ENCODE assay signal across 10 mouse cellular contexts in genomic region chr4:70391760-70392372, GRCm38 (mm10). TPM values are rescaled to one million over a fixed set of nuclear protein-coding genes. Genes with fewer than 3 reads are reported as not detected.
DNase-seq lines count a peak whose midpoint lies in the region; ATAC-seq and TF ChIP-seq lines count a peak whose summit lies in the region.
"Had no signal": no experiment of that assay in that cellular context is flagged by ENCODE, and none has a peak within 500 bp of the region (broad histone marks: within the 10 kb centered on the region; RNA-seq: fewer than 3 reads in every experiment).

No protein-coding gene starts in this region.

- 0 out of 2 replicates have a peak, but pooled peaks cover 2% of the 10 kb centered on the region for H3K4me1 ChIP-seq in embryonic facial prominence, embryonic 14.5 days (ENCODE audit: control insufficient read depth, insufficient read depth, low read length)
- H3K4me1 ChIP-seq in embryonic facial prominence, embryonic 10.5 days = no peaks in the 10 kb centered on the region
- no peaks in the 10 kb centered on the region for H3K4me1 ChIP-seq in heart, postnatal 0 days (ENCODE audit: control insufficient read depth, insufficient read depth)
- H3K4me1 ChIP-seq: embryonic facial prominence, embryonic 13.5 days had no signal

- H3K4me3 ChIP-seq in embryonic facial prominence, embryonic 14.5 days (ENCODE audit: low read depth, low read length) = no peak overlapping the region
- H3K4me3 ChIP-seq in embryonic facial prominence, embryonic 10.5 days = no peak overlapping the region
- no peak overlapping the region for H3K4me3 ChIP-seq in left cerebral cortex, adult 2 months
- H3K4me3 ChIP-seq in heart, postnatal 0 days (ENCODE audit: low read depth, low read length) = no peak overlapping the region
- H3K4me3 ChIP-seq: embryonic facial prominence, embryonic 13.5 days had no signal

- H3K9ac ChIP-seq in embryonic facial prominence, embryonic 14.5 days (ENCODE audit: low read depth, low read length) = no peak overlapping the region
- no peak overlapping the region for H3K9ac ChIP-seq in heart, postnatal 0 days (replicated peaks; ENCODE audit: low read depth, low read length)
- H3K9ac ChIP-seq: embryonic facial prominence, embryonic 13.5 days had no signal

- H3K9me3 ChIP-seq in embryonic facial prominence, embryonic 14.5 days (ENCODE audit: control insufficient read depth, low read length) = no peaks in the 10 kb centered on the region
- H3K9me3 ChIP-seq in embryonic facial prominence, embryonic 10.5 days = no peaks in the 10 kb centered on the region
- H3K9me3 ChIP-seq in heart, postnatal 0 days (replicated peaks; ENCODE audit: control insufficient read depth, low read length) = no peaks in the 10 kb centered on the region
- H3K9me3 ChIP-seq: embryonic facial prominence, embryonic 13.5 days had no signal

- DNase-seq in embryonic facial prominence, embryonic 14.5 days (ENCODE audit: low spot score) = peak; percentile 50
- DNase-seq in embryonic facial prominence, embryonic 10.5 days (ENCODE audit: low spot score) = no peak
- DNase-seq in left cerebral cortex, adult 2 months (ENCODE audit: extremely low spot score in 1 of 2, low spot score in 2 of 2) = no peak
- DNase-seq in left cerebral cortex, adult 11 months (ENCODE audit: low spot score) = no peak
- DNase-seq in heart, postnatal 0 days (ENCODE audit: low spot score) = peak; percentile 14
- DNase-seq in skeletal muscle tissue, adult 2 months (ENCODE audit: low read depth, low spot score) = peak; percentile 76
- DNase-seq in kidney, adult 9 months = no peak
- DNase-seq: thymus, postnatal 25 days had no signal

- H3K27ac ChIP-seq in embryonic facial prominence, embryonic 14.5 days (replicated peaks; ENCODE audit: low read depth, low read length) = peak overlapping the region; percentile 49; the same call in 1 of the 2 replicates
- H3K27ac ChIP-seq in embryonic facial prominence, embryonic 10.5 days (replicated peaks) = no peak overlapping the region
- H3K27ac ChIP-seq in left cerebral cortex, adult 2 months = peak overlapping the region; percentile 71
- peak overlapping the region; percentile 55 for H3K27ac ChIP-seq in heart, postnatal 0 days (ENCODE audit: low read depth)

- 75% methylated on average over 11 of the region's 11 CpGs for WGBS in embryonic facial prominence, embryonic 14.5 days
- 94% methylated on average over 11 of the region's 11 CpGs for WGBS in embryonic facial prominence, embryonic 10.5 days
- 77% methylated on average over 11 of the region's 11 CpGs for WGBS in heart, postnatal 0 days

- no peak for TF ChIP-seq CTCF in left cerebral cortex, adult 2 months (IDR thresholded peaks at IDR 0.05)
- no peak for TF ChIP-seq CTCF in heart, postnatal 0 days (IDR thresholded peaks at IDR 0.05; ENCODE audit: low read depth)

- no peaks in the 10 kb centered on the region for H3K27me3 ChIP-seq in embryonic facial prominence, embryonic 14.5 days (replicated peaks; ENCODE audit: control insufficient read depth, insufficient read depth, low read length)
- no peaks in the 10 kb centered on the region for H3K27me3 ChIP-seq in embryonic facial prominence, embryonic 10.5 days (replicated peaks; ENCODE audit: low read depth, poor library complexity, severe bottlenecking)
- no peaks in the 10 kb centered on the region for H3K27me3 ChIP-seq in heart, postnatal 0 days (ENCODE audit: control insufficient read depth, insufficient read depth, low read length)
- H3K27me3 ChIP-seq: embryonic facial prominence, embryonic 13.5 days had no signal

- H3K36me3 ChIP-seq in embryonic facial prominence, embryonic 14.5 days (ENCODE audit: control insufficient read depth, insufficient read depth, low read length) = 0 out of 2 replicates have a peak, but pooled peaks cover 3% of the 10 kb centered on the region
- peaks cover 56% of the 10 kb centered on the region for H3K36me3 ChIP-seq in embryonic facial prominence, embryonic 10.5 days (replicated peaks)
- H3K36me3 ChIP-seq in heart, postnatal 0 days (replicated peaks; ENCODE audit: control insufficient read depth, insufficient read depth, low read length) = 0 out of 2 replicates have a peak, but pooled peaks cover 4% of the 10 kb centered on the region

- TF ChIP-seq EP300 in heart, postnatal 0 days (IDR thresholded peaks at IDR 0.05; ENCODE audit: low read depth) = no peak

- intact Hi-C loops in left cerebral cortex, adult 2 months (cut with DNase I) = no loop called here

- H3K4me2 ChIP-seq in embryonic facial prominence, embryonic 14.5 days (ENCODE audit: low read depth, low read length) = no peak overlapping the region
- no peak overlapping the region for H3K4me2 ChIP-seq in heart, postnatal 0 days (ENCODE audit: low read depth, low read length)
- H3K4me2 ChIP-seq: embryonic facial prominence, embryonic 13.5 days had no signal

- peak; percentile 53; the same call in 1 of the 2 replicates for ATAC-seq in embryonic facial prominence, embryonic 14.5 days (ENCODE audit: low read depth)
- peak; percentile 60; the same call in 1 of the 2 replicates for ATAC-seq in heart, postnatal 0 days (ENCODE audit: insufficient read depth, low read depth)
- no peak for ATAC-seq in activated CD4-positive, CD25-positive, alpha-beta regulatory T cell, adult 4 months

RNA-seq across cellular contexts. Expression of gene Cdk5rap2, which starts 18.4 kb away (rescaled TPM):
- 15.8 and 18.5 TPM in 2 replicates for polyA plus RNA-seq in embryonic facial prominence, embryonic 14.5 days (2014; fragmentation: Nextera tagmentation; extraction: Ambion mirVana)
- 31.1 and 34.5 TPM in 2 replicates for polyA plus RNA-seq in embryonic facial prominence, embryonic 10.5 days (2016; fragmentation: Nextera tagmentation; extraction: Ambion mirVana)
- total RNA-seq in left cerebral cortex, adult 2 months (2021) = 10 to 100 TPM; 10.3 to 10.7 TPM
- total RNA-seq in heart, postnatal 0 days (2014; rRNA removed; ENCODE audit: low replicate concordance) = 4.7 and 6.1 TPM in 2 replicates
- 2.8 TPM in 2 replicates for polyA plus RNA-seq in heart, postnatal 0 days (2015; fragmentation: Nextera tagmentation; extraction: Ambion mirVana)
- 10 to 100 TPM in 1 of 2 experiments, 1 to 10 TPM in 1; 5.5 to 24.3 TPM for polyA plus RNA-seq in activated CD4-positive, CD25-positive, alpha-beta regulatory T cell, adult 4 months (2017; shearing (Covaris generic))

Comparison
In these comparisons a context has a peak if more than half of its experiments do, and no peak if none do; other contexts are left out.
1. DNase-seq: peak in embryonic facial prominence, embryonic 14.5 days (single experiment), heart, postnatal 0 days (single experiment) and skeletal muscle tissue, adult 2 months (single experiment); none in embryonic facial prominence, embryonic 10.5 days (single experiment), left cerebral cortex, adult 2 months (0 of 2), left cerebral cortex, adult 11 months (single experiment) and kidney, adult 9 months (single experiment).